Mouse (Mus musculus) lung, embryonic 15.5 days (tissue): Measurements from ENCODE around the gene Olfr1424. TPM values are rescaled to one million over a fixed set of nuclear protein-coding genes. Genes with fewer than 3 reads are reported as not detected.
A peak's percentile ranks its signal among the peaks of the same experiment; 100 is the strongest.

Experiments used
- ATAC-seq: fragments of 200-750 bp; cut with Nextera tagmentation; 2 replicates; pipeline ENCODE4 v1.8.0; 2017; ENCODE audit warnings: moderate number of reproducible peaks, borderline replicate concordance; ENCODE audit not compliant: low FRiP score, low TSS enrichment; ENCODE audit errors: extremely low read depth
- H3K27ac ChIP-seq: fragments of 300-500 bp; sonication (generic); 2 replicates; pipeline ENCODE4 v1.5.1; 2015; ENCODE audit warnings: moderate library complexity, mild to moderate bottlenecking, inconsistent platforms
- H3K27me3 ChIP-seq: fragments of 300-500 bp; sonication (generic); 2 replicates; pipeline ENCODE4 v1.6.1; 2015; ENCODE audit warnings: inconsistent platforms
- H3K36me3 ChIP-seq: fragments of 300-500 bp; sonication (generic); 2 replicates; pipeline ENCODE4 v1.6.1; 2015; ENCODE audit warnings: inconsistent platforms
- H3K4me1 ChIP-seq: fragments of 300-500 bp; sonication (generic); 2 replicates; pipeline ENCODE4 v1.6.1; 2015; ENCODE audit warnings: inconsistent platforms
- H3K4me2 ChIP-seq: fragments of 300-500 bp; sonication (generic); 2 replicates; pipeline ENCODE4 v1.6.1; 2015; ENCODE audit warnings: inconsistent platforms, mild to moderate bottlenecking, moderate library complexity
- H3K4me3 ChIP-seq: fragments of 300-500 bp; sonication (generic); 2 replicates; pipeline ENCODE4 v1.5.1; 2015; ENCODE audit warnings: mild to moderate bottlenecking, inconsistent platforms
- H3K9ac ChIP-seq: fragments of 300-500 bp; sonication (generic); 2 replicates; pipeline ENCODE4 v1.6.1; 2015; ENCODE audit warnings: inconsistent platforms
- H3K9me3 ChIP-seq: fragments of 300-500 bp; sonication (generic); 2 replicates; pipeline ENCODE4 v1.6.1; 2016; ENCODE audit warnings: inconsistent platforms
- WGBS: fragments of 180-500 bp; shearing (Covaris S2); methylation state at CpG from one replicate; pipeline ENCODE4 v1.1.7; 2015; 5-methylcytosine and 5-hydroxymethylcytosine counted together
- polyA plus RNA-seq: library from polyadenylated mRNA; unstranded; fragments of >200 nt; fragmentation: Nextera tagmentation; extraction: Ambion mirVana; gene quantifications from 2 replicates; pipeline ENCODE4 v1.2.1, GENCODE M21; 2015

The Olfr1424 gene
- polyA plus RNA-seq, 1 experiment from 2014 or later: not detected

DNA sequence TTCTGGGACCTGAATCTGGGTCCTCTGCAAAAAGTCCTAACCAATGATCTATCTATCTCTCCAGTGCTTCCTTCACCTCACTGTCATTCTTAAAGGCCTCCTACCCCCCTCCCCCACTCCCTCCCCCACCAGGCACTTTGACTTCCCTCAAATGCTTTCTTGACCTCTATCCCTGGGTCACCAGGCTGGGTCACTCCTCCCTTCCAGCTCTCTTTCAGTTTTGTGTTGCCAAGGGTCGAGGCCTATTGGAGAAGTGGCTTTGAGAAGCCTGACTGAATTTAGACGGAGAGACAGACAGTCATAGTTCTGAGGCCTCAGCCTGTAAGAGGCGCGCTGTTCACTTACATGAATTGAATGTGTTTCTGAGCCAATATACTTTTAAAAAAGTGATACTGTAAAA lies 46.3 kb downstream of the Olfr1424 start:
- H3K4me2 ChIP-seq: no peak overlapping the region
- H3K27ac ChIP-seq: no peak overlapping the region
- no peak overlapping the region for H3K9ac ChIP-seq
- H3K4me1 ChIP-seq: no peaks in the 10 kb centered on the region
- H3K36me3 ChIP-seq: no peaks in the 10 kb centered on the region
- 76% methylated on average over 4 of the region's 4 CpGs for WGBS
- no peak for ATAC-seq
- no peaks in the 10 kb centered on the region for H3K27me3 ChIP-seq
- no peak overlapping the region for H3K4me3 ChIP-seq
- H3K9me3 ChIP-seq: no peaks in the 10 kb centered on the region

DNA sequence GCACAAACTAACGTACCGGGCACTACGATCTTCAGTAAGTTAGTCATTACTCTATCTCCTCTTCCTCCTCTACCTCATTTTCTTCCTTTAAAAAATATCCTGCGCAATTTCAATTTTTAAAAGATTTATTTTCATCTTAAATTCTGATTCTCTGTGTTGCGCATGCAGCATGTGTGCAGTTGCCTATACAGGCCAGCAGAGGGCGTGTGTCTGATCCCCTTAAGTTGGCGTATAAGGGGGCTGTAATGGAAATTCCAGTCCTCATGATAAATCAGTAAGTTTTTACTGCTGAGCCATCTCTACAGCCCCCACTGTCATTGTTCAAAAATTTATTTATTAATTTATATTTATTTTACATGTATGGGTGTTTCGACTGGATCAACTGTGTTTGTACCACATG lies 46.8 kb downstream of the Olfr1424 start:
- H3K36me3 ChIP-seq: no peaks in the 10 kb centered on the region
- ATAC-seq: no peak
- no peaks in the 10 kb centered on the region for H3K27me3 ChIP-seq
- H3K9ac ChIP-seq: no peak overlapping the region
- 71% methylated on average over 8 of the region's 8 CpGs for WGBS
- H3K4me2 ChIP-seq: no peak overlapping the region
- no peaks in the 10 kb centered on the region for H3K9me3 ChIP-seq
- no peak overlapping the region for H3K4me3 ChIP-seq
- no peak overlapping the region for H3K27ac ChIP-seq
- H3K4me1 ChIP-seq: no peaks in the 10 kb centered on the region

DNA sequence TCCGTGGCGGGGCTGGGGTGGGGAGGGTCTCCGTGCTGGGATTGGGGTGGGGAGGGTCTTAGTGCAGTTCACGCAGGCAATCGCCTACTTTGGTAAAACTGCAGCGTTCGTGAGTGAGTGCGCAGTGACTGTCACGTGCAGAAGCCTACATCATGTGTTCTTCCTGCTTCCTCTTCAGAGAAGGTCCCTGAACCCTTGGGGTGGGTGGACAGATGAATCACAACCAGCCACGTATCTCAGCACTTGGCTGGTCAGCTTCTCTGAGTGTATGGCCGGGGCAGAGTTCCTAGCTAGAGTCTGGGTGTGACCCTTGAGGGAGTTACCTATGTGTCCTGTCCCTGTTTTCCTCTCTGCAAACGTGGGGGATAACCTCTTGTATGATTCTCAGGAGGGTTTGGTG lies 49.3 kb downstream of the Olfr1424 start:
- under 1% methylated on average over 12 of the region's 12 CpGs for WGBS
- peak overlapping the region; percentile 29 for H3K9ac ChIP-seq
- H3K27me3 ChIP-seq: no peaks in the 10 kb centered on the region
- H3K27ac ChIP-seq: no peak overlapping the region
- H3K4me2 ChIP-seq: peak overlapping the region; percentile 63
- no peaks in the 10 kb centered on the region for H3K4me1 ChIP-seq
- no peaks in the 10 kb centered on the region for H3K9me3 ChIP-seq
- no peak for ATAC-seq
- H3K4me3 ChIP-seq: peak overlapping the region; percentile 64
- no peaks in the 10 kb centered on the region for H3K36me3 ChIP-seq

DNA sequence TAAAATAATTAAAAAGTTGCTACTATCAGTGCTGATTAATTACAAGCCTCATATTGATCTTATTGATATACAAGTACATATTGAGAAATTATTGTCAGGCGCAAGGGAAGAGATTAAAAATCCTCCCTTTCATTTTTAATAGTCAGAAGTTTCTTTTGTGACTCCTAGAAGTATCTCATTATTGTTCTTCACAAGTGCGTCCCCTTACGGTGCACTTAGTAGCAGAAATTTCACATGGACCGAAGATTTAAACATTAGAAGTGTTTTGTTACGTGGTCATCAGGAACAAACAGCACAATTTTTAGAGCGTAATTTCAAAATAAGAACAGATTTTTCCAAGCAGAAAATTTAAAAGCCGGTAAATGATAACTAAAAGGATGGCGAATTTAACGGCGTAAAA lies 49.9 kb downstream of the Olfr1424 start:
- WGBS: under 1% methylated on average over 10 of the region's 10 CpGs
- ATAC-seq: no peak
- Histone ChIP-seq H3K4me1 (no peaks in the 10 kb centered on the region), H3K27ac (peak overlapping the region; percentile 15; the same call in 1 of the 2 replicates), H3K27me3 (no peaks in the 10 kb centered on the region), H3K9ac (peak overlapping the region; percentile 29), H3K4me2 (peak overlapping the region; percentile 63), H3K4me3 (peak overlapping the region; percentile 64), H3K9me3 (no peaks in the 10 kb centered on the region), H3K36me3 (no peaks in the 10 kb centered on the region)

DNA sequence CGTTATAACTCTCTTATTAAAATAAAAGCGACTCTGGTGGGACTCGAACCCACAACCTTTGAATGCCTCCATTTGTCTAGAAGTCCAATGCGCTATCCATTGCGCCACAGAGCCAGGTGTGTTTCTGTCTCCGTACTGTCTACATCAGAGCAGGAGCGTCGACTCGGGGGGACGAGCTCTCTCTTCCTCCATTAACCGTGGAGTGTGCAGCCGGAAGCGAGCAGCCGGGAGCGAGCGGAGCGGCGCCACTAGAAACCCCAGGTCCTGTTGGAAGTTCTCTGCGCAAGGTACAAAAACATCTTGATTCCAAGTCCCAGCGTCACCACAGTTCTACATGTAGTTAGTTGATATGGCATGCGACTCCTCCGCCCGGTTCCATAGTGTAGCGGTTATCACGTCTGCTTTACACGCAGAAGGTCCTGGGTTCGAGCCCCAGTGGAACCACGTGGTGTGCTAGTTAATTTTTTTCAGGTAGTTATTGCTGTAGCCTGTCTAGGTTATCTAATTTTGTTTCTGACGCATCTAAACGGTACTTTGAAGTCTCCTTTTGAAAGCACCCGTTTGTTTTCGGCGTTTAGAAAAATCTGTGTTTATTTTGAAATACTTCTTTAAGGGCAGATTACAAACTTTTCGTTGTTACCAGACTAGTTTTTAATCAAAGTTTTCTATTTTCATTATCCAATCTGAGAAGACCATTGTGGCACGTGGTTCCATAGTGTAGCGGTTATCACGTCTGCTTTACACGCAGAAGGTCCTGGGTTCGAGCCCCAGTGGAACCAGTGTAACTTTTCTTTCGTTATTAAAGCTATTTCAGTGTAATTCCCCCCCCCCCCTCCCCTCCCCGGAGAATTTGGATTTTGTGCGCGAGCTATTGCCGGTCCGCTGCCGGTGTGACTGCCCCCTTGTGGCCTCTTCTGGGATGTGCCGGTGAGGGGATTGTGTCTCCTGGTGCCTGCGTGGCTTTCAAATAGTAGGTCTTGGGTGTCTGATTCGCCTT lies 50.6 kb downstream of the Olfr1424 start:
- peak overlapping the region; percentile 63 for H3K4me2 ChIP-seq
- no peaks in the 10 kb centered on the region for H3K36me3 ChIP-seq
- H3K4me3 ChIP-seq: peak overlapping the region; percentile 64
- WGBS: under 1% methylated on average over 49 of the region's 49 CpGs
- no peaks in the 10 kb centered on the region for H3K27me3 ChIP-seq
- peak; percentile 87 for ATAC-seq
- H3K4me1 ChIP-seq: peaks cover 6% of the 10 kb centered on the region
- H3K9me3 ChIP-seq: no peaks in the 10 kb centered on the region
- H3K9ac ChIP-seq: peak overlapping the region; percentile 29; the same call in 1 of the 2 replicates
- peak overlapping the region; percentile 78 for H3K27ac ChIP-seq

DNA sequence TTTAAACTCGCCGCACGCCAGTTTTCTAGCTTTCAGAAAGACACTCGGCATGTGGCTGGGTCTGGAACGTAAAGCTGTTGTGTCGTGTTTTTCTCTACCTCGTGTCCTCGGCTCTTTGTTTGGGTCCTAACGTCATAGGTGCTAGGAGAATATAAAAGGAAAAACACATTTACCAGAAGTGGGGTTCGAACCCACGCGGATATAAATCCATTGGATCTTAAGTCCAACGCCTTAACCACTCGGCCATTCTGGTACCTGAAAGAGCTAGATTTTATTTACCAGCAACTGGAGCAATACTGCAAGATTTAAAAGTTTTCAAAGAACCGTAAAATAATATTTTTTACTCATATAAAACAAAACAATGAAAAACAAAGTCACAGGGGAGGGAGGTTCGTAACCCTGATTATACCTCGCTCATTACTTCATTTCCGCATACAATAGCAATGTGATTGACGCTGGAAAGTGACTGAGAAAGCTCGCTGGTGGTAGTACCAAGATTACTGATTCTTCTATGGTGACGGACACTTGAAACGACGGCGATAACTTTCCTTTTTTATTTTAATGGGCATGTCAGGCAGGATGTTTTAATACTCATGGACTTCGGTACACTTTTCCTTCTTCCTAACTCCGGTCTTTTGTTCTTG lies 51.4 kb downstream of the Olfr1424 start:
- H3K9me3 ChIP-seq: no peaks in the 10 kb centered on the region
- H3K4me1 ChIP-seq: peaks cover 10% of the 10 kb centered on the region
- under 1% methylated on average over 26 of the region's 26 CpGs for WGBS
- peak; percentile 55; the same call in 1 of the 2 replicates for ATAC-seq
- peak overlapping the region; percentile 63 for H3K4me2 ChIP-seq
- no peaks in the 10 kb centered on the region for H3K27me3 ChIP-seq
- peak overlapping the region; percentile 81 for H3K27ac ChIP-seq
- H3K9ac ChIP-seq: peak overlapping the region; percentile 48
- no peaks in the 10 kb centered on the region for H3K36me3 ChIP-seq
- H3K4me3 ChIP-seq: peak overlapping the region; percentile 64

DNA sequence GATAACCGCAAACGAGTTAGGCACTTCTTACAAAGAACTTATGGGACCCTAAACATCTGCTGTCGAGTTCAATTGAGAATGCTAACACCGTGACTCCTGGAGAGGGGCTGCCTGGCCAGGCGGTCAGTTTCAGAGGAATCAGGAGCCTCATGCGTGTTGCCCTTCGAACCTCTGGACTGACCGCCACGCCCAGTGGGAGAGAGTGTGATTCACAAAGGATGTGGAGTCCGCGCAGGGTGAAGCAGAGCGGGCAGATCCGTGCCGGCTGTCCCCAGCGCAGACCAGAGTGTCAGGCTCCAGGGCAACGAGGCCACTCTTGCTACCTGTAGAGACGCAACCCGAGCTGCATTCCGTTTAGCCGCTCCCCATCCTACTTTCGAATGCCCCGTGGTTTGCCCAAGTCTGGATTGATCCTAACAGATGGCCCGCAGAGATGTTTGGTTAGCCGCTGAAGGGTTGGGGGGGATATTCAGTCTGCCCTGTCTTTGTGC lies 52.2 kb downstream of the Olfr1424 start:
- H3K36me3 ChIP-seq: no peaks in the 10 kb centered on the region
- peak overlapping the region; percentile 81 for H3K27ac ChIP-seq
- peak; percentile 23 for ATAC-seq
- H3K4me1 ChIP-seq: peaks cover 10% of the 10 kb centered on the region
- H3K9ac ChIP-seq: peak overlapping the region; percentile 48
- H3K4me2 ChIP-seq: peak overlapping the region; percentile 63
- H3K27me3 ChIP-seq: no peaks in the 10 kb centered on the region
- peak overlapping the region; percentile 64 for H3K4me3 ChIP-seq
- no peaks in the 10 kb centered on the region for H3K9me3 ChIP-seq
- under 1% methylated on average over 24 of the region's 24 CpGs for WGBS

DNA sequence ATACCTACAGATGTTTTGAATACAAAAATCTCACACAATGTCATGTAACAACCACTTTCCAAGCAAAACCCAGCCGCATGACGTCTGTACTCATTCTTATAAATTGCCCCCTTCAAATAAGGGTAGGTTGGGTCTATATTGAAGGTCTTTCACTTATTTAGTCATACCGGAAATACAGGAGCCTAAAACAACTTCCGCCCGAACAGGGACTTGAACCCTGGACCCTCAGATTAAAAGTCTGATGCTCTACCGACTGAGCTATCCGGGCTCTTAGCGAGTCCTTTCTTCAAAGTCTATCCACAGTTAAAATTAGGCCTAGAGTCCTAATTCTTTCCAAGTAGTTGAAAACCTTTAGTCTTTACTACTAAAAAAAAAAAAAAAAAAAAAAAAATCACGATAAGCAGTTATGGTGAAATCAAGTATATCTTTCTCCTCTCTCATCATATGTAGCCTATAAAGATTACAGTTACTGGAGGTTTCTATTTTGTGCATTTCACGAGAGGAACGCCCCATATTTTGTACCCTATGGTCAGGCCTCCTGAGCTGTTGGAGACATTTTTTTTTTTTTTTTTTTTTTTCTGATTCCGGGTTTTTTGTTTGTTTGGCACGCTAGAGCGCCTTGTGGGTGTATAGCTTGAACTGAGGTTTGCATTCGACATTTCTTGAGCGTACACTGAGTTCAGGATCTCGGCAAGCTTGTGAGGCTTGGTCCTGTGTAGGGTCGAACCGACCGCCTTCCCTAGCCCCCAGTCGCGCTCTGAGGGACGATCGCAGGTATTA lies 52.8 kb downstream of the Olfr1424 start:
- Histone ChIP-seq H3K9ac (peak overlapping the region; percentile 48), H3K9me3 (no peaks in the 10 kb centered on the region), H3K4me2 (peak overlapping the region; percentile 63), H3K27me3 (no peaks in the 10 kb centered on the region), H3K36me3 (no peaks in the 10 kb centered on the region), H3K27ac (peak overlapping the region; percentile 81), H3K4me3 (peak overlapping the region; percentile 64), H3K4me1 (peaks cover 12% of the 10 kb centered on the region)
- under 1% methylated on average over 24 of the region's 24 CpGs for WGBS
- peak; percentile 7; the same call in 1 of the 2 replicates for ATAC-seq

Other genes with a start within 250 kb of the Olfr1424 start
- 17.0 and 17.6 TPM in 2 replicates for gene Stx3, start 243.3 kb downstream of the Olfr1424 start, polyA plus RNA-seq
- gene Olfr1417, start 223.5 kb downstream of the Olfr1424 start, polyA plus RNA-seq: not detected in 2 replicates
- not detected in 2 replicates for gene Olfr1418, start 201.6 kb downstream of the Olfr1424 start, polyA plus RNA-seq
- gene Olfr1419, start 187.6 kb downstream of the Olfr1424 start, polyA plus RNA-seq: not detected in 2 replicates
- gene Olfr1420, start 176.1 kb downstream of the Olfr1424 start, polyA plus RNA-seq: 0.10 TPM in 1 of 2 replicates, not detected in the other
- 15.9 and 17.4 TPM in 2 replicates for gene Patl1, start 150.3 kb downstream of the Olfr1424 start, polyA plus RNA-seq
- gene Osbp, start 96.7 kb downstream of the Olfr1424 start, polyA plus RNA-seq: 3.6 and 3.9 TPM in 2 replicates
- gene Olfr1423, start 21.4 kb downstream of the Olfr1424 start, polyA plus RNA-seq: not detected in 2 replicates
- not detected in 2 replicates for gene Olfr1425, start 15.0 kb upstream of the Olfr1424 start, polyA plus RNA-seq
- gene Olfr1426, start 29.3 kb upstream of the Olfr1424 start, polyA plus RNA-seq: not detected in 2 replicates
- not detected in 2 replicates for gene Olfr1427, start 40.7 kb upstream of the Olfr1424 start, polyA plus RNA-seq
- not detected in 2 replicates for gene Olfr1428, start 53.2 kb upstream of the Olfr1424 start, polyA plus RNA-seq
- not detected in 2 replicates for gene Olfr76, start 60.5 kb upstream of the Olfr1424 start, polyA plus RNA-seq
- gene Olfr1555-ps1, start 107.4 kb upstream of the Olfr1424 start, polyA plus RNA-seq: not detected in 2 replicates
- not detected in 2 replicates for gene Olfr1431, start 138.0 kb upstream of the Olfr1424 start, polyA plus RNA-seq
- not detected in 2 replicates for gene Olfr1432, start 169.9 kb upstream of the Olfr1424 start, polyA plus RNA-seq
- gene Olfr262, start 179.0 kb upstream of the Olfr1424 start, polyA plus RNA-seq: not detected in 2 replicates
- gene Olfr235, start 198.3 kb upstream of the Olfr1424 start, polyA plus RNA-seq: not detected in 2 replicates
- not detected in 2 replicates for gene Olfr1434, start 217.2 kb upstream of the Olfr1424 start, polyA plus RNA-seq
- not detected in 2 replicates for gene Olfr1436, start 236.4 kb upstream of the Olfr1424 start, polyA plus RNA-seq